Mouse (Mus musculus): Measurements from ENCODE around the gene Krtap5-2.
A peak's percentile ranks its signal among the peaks of the same experiment; 100 is the strongest.
"Not testable (repeated sequence)": the region's sequence is repeated elsewhere in the genome, so short reads cannot be mapped to it uniquely, and the experiment has no call there.

Krtap5-2 gene

GRCm38 (mm10) chr7:142175905-142176304, at the start of gene Krtap5-2:
Gene Krtap5-2, minus strand, starts transcription at chr7:142176005.
- not testable (repeated sequence) for DNase-seq (ENCODE audit: low read depth, low spot score)

- no peak for DNase-seq (ENCODE audit: low read depth, low spot score)
These were observed 48.7 kb upstream of the Krtap5-2 start for GRCm38 (mm10) chr7:142224518-142224917.

- not testable (repeated sequence) for DNase-seq (ENCODE audit: low read depth, low spot score)
These were observed 36.3 kb upstream of the Krtap5-2 start for GRCm38 (mm10) chr7:142212136-142212535.

GRCm38 (mm10) chr7:142211559-142211958, 35.8 kb upstream of the Krtap5-2 start, which contains the start of gene Gm7579:
Gene Gm7579, plus strand, starts transcription at chr7:142211859.
- no peak for DNase-seq (ENCODE audit: low read depth, low spot score)

GRCm38 (mm10) chr7:142206891-142207290, 31.1 kb upstream of the Krtap5-2 start:
- DNase-seq (ENCODE audit: low read depth, low spot score), result not testable (repeated sequence)

GRCm38 (mm10) chr7:142205488-142205887, 29.7 kb upstream of the Krtap5-2 start:
- DNase-seq (ENCODE audit: low read depth, low spot score), result no peak

- DNase-seq (ENCODE audit: low read depth, low spot score), result no peak
These were observed 25.3 kb upstream of the Krtap5-2 start, which contains the start of gene Krtap5-3 for GRCm38 (mm10) chr7:142201064-142201463. Gene Krtap5-3, plus strand, starts transcription at chr7:142201364.

GRCm38 (mm10) chr7:142198748-142199147, 22.9 kb upstream of the Krtap5-2 start:
- DNase-seq (ENCODE audit: low read depth, low spot score), result peak; percentile 73

- DNase-seq (ENCODE audit: low read depth, low spot score), result no peak
These were observed 14.5 kb upstream of the Krtap5-2 start, which contains the start of gene Gm10153 for GRCm38 (mm10) chr7:142190289-142190688. Gene Gm10153, minus strand, starts transcription at chr7:142190389.

GRCm38 (mm10) chr7:142188156-142188555, 12.4 kb upstream of the Krtap5-2 start:
- DNase-seq (ENCODE audit: low read depth, low spot score), result no peak

- DNase-seq (ENCODE audit: low read depth, low spot score), result no peak
These were observed 5.2 kb upstream of the Krtap5-2 start for GRCm38 (mm10) chr7:142181021-142181420.

GRCm38 (mm10) chr7:142178685-142179084, 2.9 kb upstream of the Krtap5-2 start:
- DNase-seq (ENCODE audit: low read depth, low spot score), result peak; percentile 49

GRCm38 (mm10) chr7:142169836-142170235, 6.0 kb downstream of the Krtap5-2 start:
- DNase-seq (ENCODE audit: low read depth, low spot score), result peak; percentile 56

- not testable (repeated sequence) for DNase-seq (ENCODE audit: low read depth, low spot score)
These were observed 10.2 kb downstream of the Krtap5-2 start, which contains the start of gene Gm4553 for GRCm38 (mm10) chr7:142165639-142166038. Gene Gm4553, minus strand, starts transcription at chr7:142165739.

- DNase-seq (ENCODE audit: low read depth, low spot score), result no peak
These were observed 16.4 kb downstream of the Krtap5-2 start for GRCm38 (mm10) chr7:142159366-142159765.

- DNase-seq (ENCODE audit: low read depth, low spot score), result not testable (repeated sequence)
These were observed 18.8 kb downstream of the Krtap5-2 start, which contains the start of gene Gm29735 for GRCm38 (mm10) chr7:142157013-142157412. Gene Gm29735, minus strand, starts transcription at chr7:142157113.

GRCm38 (mm10) chr7:142155308-142155707, 20.5 kb downstream of the Krtap5-2 start:
- DNase-seq (ENCODE audit: low read depth, low spot score), result no peak

- peak; percentile 8 for DNase-seq (ENCODE audit: low read depth, low spot score)
These were observed 23.6 kb downstream of the Krtap5-2 start for GRCm38 (mm10) chr7:142152191-142152590.

- no peak for DNase-seq (ENCODE audit: low read depth, low spot score)
These were observed 27.2 kb downstream of the Krtap5-2 start for GRCm38 (mm10) chr7:142148633-142149032.

- DNase-seq (ENCODE audit: low read depth, low spot score), result peak; percentile 75
These were observed 29.8 kb downstream of the Krtap5-2 start for GRCm38 (mm10) chr7:142146033-142146432.

- peak; percentile 76 for DNase-seq (ENCODE audit: low read depth, low spot score)
These were observed 30.3 kb downstream of the Krtap5-2 start for GRCm38 (mm10) chr7:142145413-142145940.

GRCm38 (mm10) chr7:142144507-142144906, 31.3 kb downstream of the Krtap5-2 start, which contains the start of gene Gm45337:
Gene Gm45337, minus strand, starts transcription at chr7:142144607.
- no peak for DNase-seq (ENCODE audit: low read depth, low spot score)

- not testable (repeated sequence) for DNase-seq (ENCODE audit: low read depth, low spot score)
These were observed 32.2 kb downstream of the Krtap5-2 start for GRCm38 (mm10) chr7:142143506-142144010.

All from brain, adult 2 months (tissue).